Mouse (Mus musculus) midbrain, embryonic 12.5 days (tissue): ENCODE results near the gene Braf. TPM values are rescaled to one million over a fixed set of nuclear protein-coding genes. Genes with fewer than 3 reads are reported as not detected.

Experiments used
- ATAC-seq: fragments of 200-750 bp; cut with Nextera tagmentation; 2 replicates; pipeline ENCODE4 v1.8.0; 2017; ENCODE audit warnings: low read depth, moderate TSS enrichment, moderate library complexity; ENCODE audit not compliant: low FRiP score
- H3K27ac ChIP-seq: fragments of 300-500 bp; sonication (generic); replicated peaks from 2 replicates; pipeline ENCODE4 v1.5.1; 2016; ENCODE audit warnings: mild to moderate bottlenecking
- H3K27me3 ChIP-seq: fragments of 300-500 bp; sonication (generic); 2 replicates; pipeline ENCODE4 v1.6.1; 2016; ENCODE audit warnings: mild to moderate bottlenecking
- H3K36me3 ChIP-seq: fragments of 300-500 bp; sonication (generic); 2 replicates; pipeline ENCODE4 v1.6.1; 2016
- H3K4me1 ChIP-seq: fragments of 300-500 bp; sonication (generic); 2 replicates; pipeline ENCODE4 v1.6.1; 2016
- H3K4me2 ChIP-seq: fragments of 300-500 bp; sonication (generic); replicated peaks from 2 replicates; pipeline ENCODE4 v1.6.1; 2016; ENCODE audit warnings: mild to moderate bottlenecking, moderate library complexity
- H3K4me3 ChIP-seq: fragments of 300-500 bp; sonication (generic); 2 replicates; pipeline ENCODE4 v1.5.1; 2016; ENCODE audit warnings: mild to moderate bottlenecking
- H3K9ac ChIP-seq: fragments of 300-500 bp; sonication (generic); replicated peaks from 2 replicates; pipeline ENCODE4 v1.6.1; 2016; ENCODE audit warnings: mild to moderate bottlenecking, moderate library complexity
- H3K9me3 ChIP-seq: fragments of 300-500 bp; sonication (generic); 2 replicates; pipeline ENCODE4 v1.6.1; 2016; ENCODE audit warnings: mild to moderate bottlenecking
- WGBS: fragments of 180-500 bp; shearing (Covaris S2); methylation state at CpG from one replicate; pipeline ENCODE4 v1.1.7; 2016; 5-methylcytosine and 5-hydroxymethylcytosine counted together
- polyA plus RNA-seq: library from polyadenylated mRNA; unstranded; fragments of >200 nt; fragmentation: Nextera tagmentation; extraction: Ambion mirVana; gene quantifications from 2 replicates; pipeline ENCODE4 v1.2.1, GENCODE M21; 2016

The Braf gene
- polyA plus RNA-seq, 1 experiment from 2014 or later: 25.0 TPM

DNA sequence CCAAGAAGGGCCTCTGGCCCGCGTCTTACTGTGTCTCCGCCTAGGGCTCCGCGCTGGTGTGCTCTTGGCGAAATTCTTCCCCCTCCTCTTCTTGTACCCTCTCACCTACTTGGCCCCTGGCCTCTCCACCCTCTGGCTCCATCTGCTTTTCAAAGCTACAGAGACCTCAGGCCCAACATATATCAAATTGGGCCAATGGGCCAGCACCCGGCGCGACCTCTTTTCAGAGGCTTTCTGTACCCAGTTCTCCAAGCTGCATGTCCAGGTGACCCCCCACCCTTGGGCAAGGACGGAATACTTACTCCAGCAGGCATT lies 150.8 kb downstream of the Braf start:
- H3K27ac ChIP-seq: peak overlapping the region; percentile 97

DNA sequence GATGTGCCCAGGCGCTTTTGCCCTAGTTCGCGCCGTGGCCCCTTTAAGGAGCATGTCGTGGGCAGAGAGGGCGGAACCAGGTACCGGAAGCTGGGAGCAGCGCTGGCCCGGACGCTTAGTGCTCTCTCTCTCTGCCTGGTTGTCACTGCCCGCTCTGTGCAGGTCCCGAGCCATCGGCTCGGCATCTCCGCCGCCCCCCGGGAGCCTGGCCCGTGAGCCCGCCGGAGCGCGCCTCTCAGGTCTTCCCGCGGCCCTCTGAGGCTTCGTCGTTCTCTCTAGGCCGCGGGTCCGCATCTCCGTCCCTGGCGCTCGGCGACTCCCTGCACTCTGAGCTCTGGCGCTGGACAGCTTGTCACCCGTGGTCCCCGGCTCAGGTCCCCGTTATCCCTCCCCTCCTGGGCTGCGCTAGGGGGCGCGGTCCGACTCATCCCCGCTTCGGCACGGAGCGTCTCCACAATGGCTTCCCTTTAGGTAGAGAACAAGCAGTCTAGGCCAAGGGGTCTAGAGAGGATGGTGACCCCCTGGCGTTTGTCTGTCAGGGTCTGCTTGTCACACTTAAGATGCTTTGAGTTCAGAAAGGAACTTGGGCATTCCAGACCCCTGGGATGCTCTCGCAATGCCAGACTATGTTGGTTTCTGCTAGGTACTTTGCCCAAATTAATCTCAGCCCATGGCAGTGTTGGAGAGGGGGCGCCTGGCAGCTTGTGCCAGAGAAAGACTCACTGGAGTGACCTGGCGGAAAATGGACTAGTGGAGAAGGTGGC lies 151.3 kb downstream of the Braf start, which contains the start of gene Adck2:
TSS of gene Adck2 (plus strand) at position 83 of the 764 bp plus-strand sequence.
- under 1% methylated on average over 44 of the region's 49 CpGs for WGBS
- peak within 1 kb of the TSS; percentile 80 for H3K4me3 ChIP-seq
- H3K4me2 ChIP-seq: peak within 1 kb of the TSS; percentile 86
- no peaks in the 10 kb centered on the region for H3K9me3 ChIP-seq
- H3K9ac ChIP-seq: peak within 1 kb of the TSS; percentile 88
- no peaks in the 10 kb centered on the region; the same call in 1 of the 2 replicates for H3K27me3 ChIP-seq
- peaks cover 15% of the 10 kb centered on the region; the same call in 1 of the 2 replicates for H3K36me3 ChIP-seq
- peaks cover 12% of the 10 kb centered on the region for H3K4me1 ChIP-seq
- peak within 1 kb of the TSS; percentile 97 for H3K27ac ChIP-seq
- ATAC-seq: peak; percentile 98

More for the DNA sequence above, 150.8 kb downstream of the Braf start:
- Histone ChIP-seq H3K4me2 (peak overlapping the region; percentile 86), H3K9me3 (no peaks in the 10 kb centered on the region), H3K9ac (peak overlapping the region; percentile 88), H3K36me3 (peaks cover 20% of the 10 kb centered on the region), H3K4me1 (peaks cover 12% of the 10 kb centered on the region), H3K27me3 (no peaks in the 10 kb centered on the region), H3K4me3 (peak overlapping the region; percentile 80)
- WGBS: 20% methylated on average over 10 of the region's 10 CpGs
- peak; percentile 25 for ATAC-seq

DNA sequence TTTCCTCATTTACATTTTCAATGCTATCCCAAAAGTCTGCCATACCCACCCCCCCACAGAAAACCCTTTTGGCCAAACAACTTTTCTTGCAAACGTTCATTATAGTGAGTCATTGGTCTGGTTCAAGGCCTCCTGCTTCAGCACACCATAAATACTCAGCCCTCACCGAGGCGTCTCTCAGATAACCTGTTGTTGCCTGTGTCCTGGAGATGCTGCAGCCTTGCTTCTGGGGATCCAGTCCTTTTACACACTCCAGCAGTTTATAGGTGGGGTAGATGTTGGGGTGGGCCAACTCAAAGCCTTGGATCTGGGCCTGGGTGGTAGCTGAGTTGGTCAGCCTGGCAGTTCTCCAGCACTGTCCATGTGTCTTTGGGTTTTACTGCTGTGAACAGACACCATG lies 154.8 kb downstream of the Braf start:
- Histone ChIP-seq H3K9me3 (no peaks in the 10 kb centered on the region), H3K4me3 (no peak overlapping the region), H3K36me3 (no peaks in the 10 kb centered on the region), H3K4me2 (no peak overlapping the region), H3K27ac (no peak overlapping the region), H3K9ac (no peak overlapping the region), H3K27me3 (no peaks in the 10 kb centered on the region; the same call in 1 of the 2 replicates), H3K4me1 (peaks cover 12% of the 10 kb centered on the region)
- no peak for ATAC-seq
- WGBS: 89% methylated on average over 3 of the region's 3 CpGs

DNA sequence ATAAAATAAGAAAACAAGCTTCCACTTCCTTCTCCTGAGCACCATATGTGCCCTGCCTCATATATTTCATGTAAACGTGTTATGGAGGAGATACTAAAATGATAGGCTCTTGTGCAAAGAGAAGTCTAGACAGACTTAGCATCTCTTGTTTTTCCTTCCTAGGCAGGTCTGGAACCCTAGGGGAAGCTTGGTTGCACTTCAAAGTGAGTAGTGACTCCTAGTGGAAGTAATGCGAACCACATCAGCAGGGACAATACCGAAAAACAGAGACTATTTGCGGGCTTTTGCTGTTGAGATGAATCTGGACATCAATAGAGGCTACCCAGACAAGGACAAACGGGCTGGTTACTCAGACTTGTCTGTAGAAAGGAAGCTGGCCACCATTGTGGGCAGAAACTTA lies 157.7 kb downstream of the Braf start:
- Histone ChIP-seq H3K9me3 (no peaks in the 10 kb centered on the region), H3K9ac (no peak overlapping the region), H3K36me3 (no peaks in the 10 kb centered on the region), H3K27ac (no peak overlapping the region), H3K27me3 (no peaks in the 10 kb centered on the region; the same call in 1 of the 2 replicates), H3K4me1 (no peaks in the 10 kb centered on the region), H3K4me3 (no peak overlapping the region), H3K4me2 (no peak overlapping the region)
- no peak for ATAC-seq
- 16% methylated on average over 5 of the region's 5 CpGs for WGBS

DNA sequence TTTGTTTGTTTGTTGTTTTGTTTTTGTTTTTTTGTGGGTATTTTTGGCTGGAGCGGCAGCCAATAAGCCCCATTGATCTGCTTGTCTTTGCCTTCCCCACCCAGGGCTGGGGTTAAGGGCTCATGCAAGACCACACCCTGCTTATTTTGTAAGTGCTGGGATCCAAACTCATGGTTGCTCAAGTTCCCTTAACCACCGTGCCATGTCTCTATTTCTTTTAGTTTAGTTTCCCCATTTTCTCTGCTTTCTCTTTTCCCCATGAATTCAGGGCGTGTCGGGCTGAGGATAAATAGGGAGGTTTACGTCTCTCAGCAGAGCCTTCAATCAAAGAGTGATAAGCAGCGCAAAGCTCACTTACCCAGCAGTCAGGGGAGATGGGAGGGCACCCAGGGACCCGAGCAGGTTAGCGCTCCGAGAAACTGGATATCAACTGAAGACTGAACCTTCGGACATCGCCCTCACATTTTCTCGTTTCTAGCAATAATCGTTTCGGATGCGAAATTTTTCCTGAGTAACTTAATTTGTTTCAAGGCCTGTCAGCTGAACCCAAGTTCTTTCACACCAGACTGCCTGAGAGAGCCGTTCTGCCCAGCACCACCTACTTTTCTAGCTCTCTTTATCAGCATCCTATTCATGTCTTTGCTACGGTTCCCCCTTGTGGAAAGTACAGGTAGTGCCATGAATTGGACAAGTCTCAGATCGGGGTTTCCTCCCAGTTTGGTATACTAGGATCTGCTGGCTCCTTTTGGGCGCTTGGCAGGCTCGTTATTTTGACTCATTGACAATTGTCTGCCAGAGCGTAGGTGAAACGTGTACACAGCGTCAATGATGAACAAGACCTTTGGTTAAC lies 162.9 kb downstream of the Braf start:
- no peaks in the 10 kb centered on the region; the same call in 1 of the 2 replicates for H3K27me3 ChIP-seq
- WGBS: 19% methylated on average over 23 of the region's 23 CpGs
- 0 out of 2 replicates have a peak, but pooled peaks have one; percentile 28 for ATAC-seq
- no peaks in the 10 kb centered on the region for H3K9me3 ChIP-seq
- no peaks in the 10 kb centered on the region for H3K36me3 ChIP-seq
- 0 out of 2 replicates have a peak overlapping the region, but pooled peaks have one; percentile 13 for H3K4me3 ChIP-seq
- peak overlapping the region; percentile 31 for H3K4me2 ChIP-seq
- H3K4me1 ChIP-seq: peaks cover 21% of the 10 kb centered on the region
- H3K9ac ChIP-seq: no peak overlapping the region
- no peak overlapping the region for H3K27ac ChIP-seq

DNA sequence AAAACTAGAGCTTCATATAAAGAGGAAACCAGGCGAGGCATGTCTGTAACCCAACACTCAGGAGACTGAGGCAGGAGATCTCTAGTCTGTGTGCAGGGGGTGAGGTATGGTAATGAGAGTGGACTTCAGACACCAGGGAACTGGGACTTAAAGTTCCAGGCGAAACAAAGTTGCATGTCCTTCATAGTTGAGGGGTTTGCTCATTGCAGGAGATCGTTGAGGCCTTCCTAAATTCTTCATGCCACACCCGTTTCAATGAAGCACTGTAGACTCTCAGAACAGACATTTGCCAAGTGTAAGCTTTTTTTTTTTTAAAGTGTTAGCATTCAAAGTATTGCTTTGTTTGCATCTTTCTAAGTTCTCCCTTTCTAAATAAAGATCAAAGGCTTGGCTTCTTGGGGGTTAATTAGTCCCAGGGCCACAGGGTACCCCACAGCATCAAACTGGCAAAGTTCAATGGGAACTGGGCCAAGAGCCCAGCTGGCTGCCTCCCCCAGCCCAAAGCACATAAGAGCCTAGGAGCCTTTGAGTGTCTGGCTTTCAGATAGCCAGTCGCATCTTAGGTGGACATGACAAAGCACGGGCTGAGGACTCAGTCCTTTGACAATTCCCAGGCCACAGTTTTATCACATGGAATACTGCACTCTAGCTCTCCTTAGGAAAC lies 165.9 kb downstream of the Braf start:
- Histone ChIP-seq H3K4me2 (no peak overlapping the region), H3K27me3 (no peaks in the 10 kb centered on the region; the same call in 1 of the 2 replicates), H3K4me3 (no peak overlapping the region), H3K36me3 (no peaks in the 10 kb centered on the region), H3K9ac (no peak overlapping the region), H3K27ac (peak overlapping the region; percentile 54), H3K4me1 (peaks cover 44% of the 10 kb centered on the region), H3K9me3 (no peaks in the 10 kb centered on the region)
- WGBS: 48% methylated on average over 6 of the region's 6 CpGs
- no peak for ATAC-seq

DNA sequence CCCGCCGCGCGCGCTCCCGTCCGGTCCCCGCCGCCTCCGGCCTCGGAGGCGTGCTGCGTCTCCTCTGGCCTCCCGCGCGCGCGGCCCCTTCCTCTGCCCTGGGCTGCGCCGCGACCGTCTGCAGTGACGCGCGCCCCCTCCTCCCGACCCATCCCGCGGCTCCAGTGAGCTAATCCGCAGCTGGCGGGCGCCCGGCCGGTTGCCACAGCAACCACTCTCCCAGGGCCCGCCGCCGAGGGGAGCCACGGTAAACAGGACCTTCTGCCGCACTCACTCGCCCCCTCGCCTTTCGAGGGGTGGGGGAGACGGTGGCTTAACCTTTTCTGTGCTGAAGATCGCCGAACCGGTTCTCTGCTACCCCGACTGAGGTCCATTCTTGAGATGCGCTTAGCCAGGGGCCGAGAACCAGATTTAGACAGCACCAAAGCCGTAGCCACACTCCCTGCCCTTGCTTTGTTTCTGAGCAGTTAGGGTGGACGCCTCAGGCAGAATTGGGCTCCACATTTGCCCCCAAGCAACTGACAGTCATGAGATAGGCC lies 167.5 kb downstream of the Braf start, which contains the start of gene Dennd2a:
TSS of gene Dennd2a (minus strand) at position 145 of the 539 bp plus-strand sequence.
- WGBS: 0% methylated on average over 45 of the region's 50 CpGs
- Histone ChIP-seq H3K4me3 (peak within 1 kb of the TSS; percentile 89), H3K9ac (peak within 1 kb of the TSS; percentile 92), H3K9me3 (no peaks in the 10 kb centered on the region), H3K4me2 (peak within 1 kb of the TSS; percentile 55), H3K4me1 (peaks cover 48% of the 10 kb centered on the region), H3K36me3 (no peaks in the 10 kb centered on the region; the same call in 1 of the 2 replicates), H3K27me3 (no peaks in the 10 kb centered on the region; the same call in 1 of the 2 replicates), H3K27ac (peak within 1 kb of the TSS; percentile 98)
- peak; percentile 97 for ATAC-seq

DNA sequence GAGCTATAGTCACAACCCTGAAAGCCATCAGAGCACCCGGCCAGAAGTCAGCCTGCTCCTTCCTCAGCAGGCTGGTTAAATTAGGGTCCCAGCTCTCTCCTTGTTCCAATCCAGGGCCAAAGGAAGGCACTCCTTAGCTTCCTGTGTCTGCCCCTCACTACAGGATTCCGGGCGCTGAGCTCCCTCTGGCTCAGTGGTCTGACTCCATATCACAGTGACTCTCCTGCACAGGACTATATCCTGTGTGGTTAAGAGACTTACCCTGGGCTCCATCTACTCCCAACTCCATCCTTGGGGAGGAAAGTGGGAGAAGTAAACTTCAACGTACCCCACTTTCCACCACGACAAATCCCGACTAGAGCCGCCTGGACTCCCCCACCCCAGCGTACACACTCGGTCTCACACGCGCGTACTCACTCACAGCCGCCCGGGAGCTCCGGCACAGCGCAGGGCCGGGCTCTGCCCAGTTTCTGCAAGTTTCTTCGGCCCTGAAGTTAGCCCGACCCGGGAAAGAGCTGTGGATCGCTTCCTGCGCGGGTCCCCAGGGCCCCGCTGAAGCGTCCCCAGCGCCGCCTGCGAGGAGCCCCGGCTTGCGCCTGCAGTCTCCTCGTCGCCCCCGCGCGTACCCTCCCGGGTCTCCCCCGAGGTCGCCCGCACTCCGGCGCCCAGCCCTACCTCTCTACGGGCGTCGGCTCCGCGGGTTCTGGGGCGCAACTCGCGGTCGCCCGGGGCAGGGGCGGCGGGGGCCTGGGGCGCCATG lies 168.2 kb downstream of the Braf start:
- Histone ChIP-seq H3K4me1 (peaks cover 53% of the 10 kb centered on the region), H3K36me3 (peaks cover under 1% of the 10 kb centered on the region), H3K27me3 (no peaks in the 10 kb centered on the region; the same call in 1 of the 2 replicates), H3K27ac (peak overlapping the region; percentile 98), H3K4me2 (peak overlapping the region; percentile 55), H3K9ac (peak overlapping the region; percentile 92), H3K4me3 (peak overlapping the region; percentile 89), H3K9me3 (no peaks in the 10 kb centered on the region)
- under 1% methylated on average over 52 of the region's 54 CpGs for WGBS
- ATAC-seq: peak; percentile 62

DNA sequence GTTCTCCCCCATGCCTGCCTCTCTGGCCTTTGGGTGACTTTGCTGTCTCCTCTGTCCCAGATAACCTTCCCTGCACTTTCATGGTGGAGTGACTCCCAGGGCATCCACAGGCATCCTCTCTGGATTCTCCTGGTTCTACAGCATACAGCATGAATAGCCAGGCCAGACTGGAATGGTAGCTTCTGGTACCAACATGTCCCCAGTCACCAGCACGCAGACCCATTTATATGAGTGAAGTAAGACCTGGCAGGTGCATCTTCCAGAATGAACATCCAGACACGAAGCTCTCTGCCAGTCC lies 169.7 kb downstream of the Braf start:
- no peak for ATAC-seq
- no peaks in the 10 kb centered on the region for H3K9me3 ChIP-seq
- H3K4me3 ChIP-seq: peak overlapping the region; percentile 89
- peak overlapping the region; percentile 92 for H3K9ac ChIP-seq
- H3K36me3 ChIP-seq: peaks cover 11% of the 10 kb centered on the region
- peak overlapping the region; percentile 36; the same call in 1 of the 2 replicates for H3K27ac ChIP-seq
- H3K4me1 ChIP-seq: peaks cover 55% of the 10 kb centered on the region
- H3K4me2 ChIP-seq: peak overlapping the region; percentile 55
- H3K27me3 ChIP-seq: no peaks in the 10 kb centered on the region
- 70% methylated on average over 2 of the region's 2 CpGs for WGBS

DNA sequence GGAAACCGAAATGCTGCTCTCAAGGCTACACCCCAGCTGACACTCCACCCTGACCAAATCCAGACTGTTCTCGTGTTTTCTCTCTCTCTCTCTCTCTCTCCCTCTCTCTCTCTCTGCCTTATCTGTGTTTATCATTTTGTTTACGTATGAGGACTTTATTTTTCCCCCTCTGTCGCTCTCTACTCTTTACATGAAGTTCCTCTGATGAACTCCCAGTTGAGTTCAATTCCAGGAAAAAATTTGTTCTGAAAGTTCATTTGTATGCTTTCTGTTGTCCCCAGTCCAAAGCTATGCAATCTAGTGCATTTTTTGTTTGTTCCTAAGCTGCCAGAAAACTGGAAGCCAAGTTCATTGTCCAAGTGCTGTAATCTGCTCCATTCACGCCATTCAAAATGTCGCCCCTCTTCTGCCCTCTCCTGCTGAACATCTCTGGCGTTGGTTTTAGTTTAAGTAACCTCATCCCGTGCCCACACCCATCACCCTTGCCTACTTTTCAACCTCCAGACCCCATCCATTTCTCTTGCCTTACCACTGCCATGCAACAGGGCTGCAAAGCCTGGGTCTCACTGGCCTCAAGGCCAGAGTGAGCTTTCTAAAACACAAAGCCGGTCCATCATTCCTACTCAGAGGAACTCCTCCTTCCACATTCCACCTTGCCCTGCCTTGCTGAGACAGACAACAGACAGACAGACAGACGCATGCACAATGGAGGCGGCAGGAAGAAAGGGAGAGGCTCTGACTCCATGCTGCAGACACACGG lies 170.2 kb downstream of the Braf start:
- H3K4me3 ChIP-seq: peak overlapping the region; percentile 89
- H3K9ac ChIP-seq: peak overlapping the region; percentile 92
- ATAC-seq: no peak
- peak overlapping the region; percentile 36; the same call in 1 of the 2 replicates for H3K27ac ChIP-seq
- peak overlapping the region; percentile 55 for H3K4me2 ChIP-seq
- no peaks in the 10 kb centered on the region for H3K9me3 ChIP-seq
- peaks cover 11% of the 10 kb centered on the region for H3K36me3 ChIP-seq
- WGBS: 52% methylated on average over 12 of the region's 12 CpGs
- H3K4me1 ChIP-seq: peaks cover 54% of the 10 kb centered on the region
- no peaks in the 10 kb centered on the region for H3K27me3 ChIP-seq
